Mouse (Mus musculus) layer of hippocampus, adult 11-12 months (tissue): ENCODE results near the gene Phlpp1.

ENCODE experiments used
- DNase-seq: peaks from one replicate; pipeline ENCODE4 v3.0.0; 2022; ENCODE audit warnings: low spot score

Gene Phlpp1

GRCm38 (mm10) chr1:106171241-106172220 is at the start of gene Phlpp1:
Gene Phlpp1, plus strand, starts transcription at chr1:106171752.
- peak; percentile 100 for DNase-seq

GRCm38 (mm10) chr1:106126601-106127000 is 45.0 kb upstream of the Phlpp1 start:
- DNase-seq, result peak; percentile 16

- no peak for DNase-seq
These were observed 39.7 kb upstream of the Phlpp1 start for GRCm38 (mm10) chr1:106131697-106132349.

- no peak for DNase-seq
These were observed 39.2 kb upstream of the Phlpp1 start for GRCm38 (mm10) chr1:106132350-106132700.

DNA sequence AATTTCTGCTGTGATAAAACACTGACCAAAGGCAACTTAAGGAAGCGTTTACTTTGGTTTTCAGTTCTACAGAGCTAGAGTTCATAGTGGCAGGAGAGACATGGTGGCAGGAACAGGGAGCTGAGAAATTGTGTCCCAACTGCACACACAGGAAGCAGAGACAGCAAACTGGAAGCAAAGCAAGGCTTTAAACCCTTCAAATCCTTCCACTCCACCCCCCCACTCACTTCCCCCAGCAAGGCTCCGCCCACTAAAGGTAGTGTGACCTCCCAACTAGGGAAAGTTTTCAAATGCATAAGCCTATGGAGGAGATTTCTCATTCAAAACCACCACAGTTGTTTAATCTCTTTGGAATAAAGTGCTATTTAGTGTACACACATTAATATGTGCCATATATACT is 32.9 kb upstream of the Phlpp1 start:
- no peak for DNase-seq

GRCm38 (mm10) chr1:106139137-106139536 is 32.4 kb upstream of the Phlpp1 start:
- DNase-seq, result no peak

- DNase-seq, result no peak
These were observed 29.5 kb upstream of the Phlpp1 start for GRCm38 (mm10) chr1:106142010-106142409.

DNA sequence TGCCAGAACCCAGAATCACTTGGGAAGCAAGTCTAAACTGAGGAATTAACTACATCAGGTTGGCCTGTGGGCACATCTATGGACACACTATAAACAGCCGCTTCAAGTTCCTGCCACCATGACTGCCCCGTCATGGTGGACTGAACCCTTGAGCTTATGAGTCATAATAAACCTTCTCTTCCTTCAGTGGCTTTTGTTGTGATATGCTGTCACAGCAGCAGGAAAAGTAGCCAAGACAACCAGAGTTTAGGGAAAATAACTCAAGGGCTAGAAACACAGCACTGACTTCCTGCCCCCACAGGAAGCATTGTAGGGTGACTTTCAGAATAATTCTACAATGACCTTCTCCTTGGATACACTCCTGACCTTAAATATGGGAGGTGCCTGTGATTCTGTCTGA is 27.0 kb upstream of the Phlpp1 start:
- no peak for DNase-seq

DNA sequence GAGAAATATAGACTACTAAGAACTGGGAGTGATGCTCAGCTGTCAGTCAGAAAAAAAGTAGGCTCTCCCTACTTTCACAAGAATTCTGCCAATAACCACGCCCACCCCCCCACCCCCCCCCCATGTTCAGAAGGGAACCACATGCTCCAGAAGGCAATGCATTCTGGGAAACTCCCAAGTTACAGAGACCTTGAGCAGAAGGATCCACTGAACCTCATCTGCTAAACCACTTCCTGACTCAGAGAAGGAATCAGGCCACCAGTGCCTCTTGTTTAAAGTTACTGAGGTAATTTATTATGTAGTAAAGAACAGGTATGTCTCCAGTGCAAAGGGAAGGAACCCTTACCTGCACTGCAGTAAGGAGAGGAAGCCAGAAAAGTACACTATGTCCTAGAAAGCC is 26.5 kb upstream of the Phlpp1 start:
- DNase-seq, result no peak

- no peak for DNase-seq
These were observed 25.9 kb upstream of the Phlpp1 start for GRCm38 (mm10) chr1:106145565-106146190.

GRCm38 (mm10) chr1:106148386-106149380 is 22.9 kb upstream of the Phlpp1 start:
- DNase-seq, result no peak

DNA sequence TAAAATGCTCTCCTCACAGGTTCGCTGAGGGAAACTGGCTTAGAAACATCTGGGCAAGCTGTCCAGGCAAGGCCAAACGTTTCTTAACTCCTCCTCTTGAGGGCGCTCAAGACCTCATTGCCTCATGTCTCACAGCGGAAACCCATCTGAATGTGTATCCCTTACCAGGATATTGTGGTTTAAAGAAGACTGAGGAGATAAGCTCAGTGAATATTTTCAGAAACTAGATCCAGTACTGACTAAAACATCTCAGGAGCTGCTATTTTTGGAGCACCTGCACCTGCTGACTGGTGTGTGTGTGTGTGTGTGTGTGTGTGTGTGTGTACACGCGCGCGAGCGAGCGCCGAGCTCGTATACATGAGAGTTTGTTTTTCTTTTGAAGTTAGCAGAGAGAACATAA is 19.7 kb upstream of the Phlpp1 start:
- peak; percentile 47 for DNase-seq

DNA sequence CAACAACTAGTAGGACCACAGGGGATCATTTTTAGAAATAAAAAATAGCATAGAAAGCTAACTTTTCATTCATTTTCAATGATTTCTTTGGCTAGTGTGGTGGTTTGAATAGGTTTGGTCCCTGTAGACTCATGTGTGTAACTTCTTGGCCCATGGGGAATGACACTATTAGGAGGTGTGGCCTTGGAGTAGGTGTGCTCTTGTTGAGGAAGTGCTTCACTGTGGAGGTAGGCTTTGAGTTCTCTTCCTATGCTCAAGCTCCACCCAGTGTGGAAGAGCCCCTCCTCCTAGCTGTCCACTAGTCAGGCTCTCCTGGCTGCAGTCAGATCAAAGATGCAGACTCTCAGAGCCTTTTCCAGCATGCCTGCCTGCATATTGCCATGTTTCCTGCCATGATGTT is 18.8 kb upstream of the Phlpp1 start:
- no peak for DNase-seq

DNA sequence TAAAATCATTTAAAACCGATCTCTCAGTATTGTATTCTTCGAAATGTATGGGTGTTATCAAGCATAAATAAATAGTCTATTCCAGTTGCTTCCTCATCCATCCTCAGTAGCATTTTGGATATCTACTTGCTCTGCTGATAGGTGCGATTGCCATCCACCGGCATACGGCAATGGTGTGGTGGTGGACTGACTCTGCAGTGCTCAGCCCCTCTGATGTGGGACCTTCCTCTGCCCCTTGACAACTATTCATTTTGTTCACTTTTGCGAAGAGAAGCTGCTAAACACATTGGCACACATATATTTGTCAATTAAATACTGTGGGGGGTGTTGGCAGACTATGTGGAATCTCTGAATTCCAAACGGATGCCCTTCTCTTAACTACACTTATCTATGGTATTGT is 17.0 kb upstream of the Phlpp1 start:
- DNase-seq, result no peak

DNA sequence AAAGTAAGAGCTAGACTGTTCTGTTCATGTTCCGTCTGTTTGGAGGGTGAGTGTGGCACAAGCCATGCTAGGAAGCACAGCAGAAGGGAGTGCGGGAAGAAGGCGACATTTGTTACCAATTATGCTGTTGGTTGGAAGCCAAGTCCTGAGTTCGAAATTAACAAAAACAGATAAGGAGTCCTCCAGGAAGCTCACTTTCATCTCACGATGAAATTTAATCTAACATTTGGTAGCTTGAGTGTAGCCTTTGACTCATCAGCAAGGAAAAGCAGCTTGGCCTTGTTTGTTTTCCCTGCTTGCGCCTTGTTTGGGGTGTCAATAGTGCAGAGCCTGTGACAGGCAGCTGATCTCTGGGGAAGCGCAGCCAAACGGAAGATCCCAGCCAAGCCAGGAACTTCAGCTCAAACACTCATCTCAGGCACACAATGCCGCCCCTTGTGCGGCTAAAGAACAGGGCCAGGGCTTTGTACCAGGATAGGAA is 16.4 kb upstream of the Phlpp1 start:
- peak; percentile 81 for DNase-seq

GRCm38 (mm10) chr1:106155702-106156101 is 15.8 kb upstream of the Phlpp1 start:
- DNase-seq, result no peak

- DNase-seq, result no peak
These were observed 13.5 kb upstream of the Phlpp1 start for GRCm38 (mm10) chr1:106157961-106158515.

GRCm38 (mm10) chr1:106159667-106160066 is 11.9 kb upstream of the Phlpp1 start:
- DNase-seq, result no peak

DNA sequence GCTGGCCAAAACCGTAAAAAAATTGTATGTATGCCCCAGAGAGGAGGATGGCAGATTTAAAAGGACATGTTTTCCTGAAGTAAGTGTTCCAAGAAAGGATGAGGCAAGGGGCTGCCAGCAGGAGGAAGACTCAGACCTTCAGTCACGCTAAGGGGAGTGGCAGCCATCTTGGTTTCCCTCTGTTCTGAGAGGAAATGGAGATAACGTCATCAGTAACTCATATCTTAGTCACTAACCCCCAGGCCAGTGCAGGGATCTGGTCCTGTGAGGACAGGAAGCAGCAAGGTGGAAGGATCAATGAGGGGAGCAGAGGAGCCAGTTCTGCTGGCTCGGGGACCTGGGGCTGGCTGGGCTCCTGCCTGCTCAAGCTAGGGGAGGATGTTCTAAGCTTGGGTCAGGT is 10.6 kb upstream of the Phlpp1 start:
- no peak for DNase-seq

GRCm38 (mm10) chr1:106162581-106162980 is 9.0 kb upstream of the Phlpp1 start:
- DNase-seq, result no peak

- DNase-seq, result no peak
These were observed 8.2 kb upstream of the Phlpp1 start for GRCm38 (mm10) chr1:106163401-106163800.
